Mouse (Mus musculus) embryo, embryonic 11.5 days (tissue): ENCODE measurements around the gene Gp1ba.

ENCODE experiments used
- DNase-seq: peaks from one replicate; pipeline ENCODE4 v3.0.0-alpha.2; 2012; ENCODE audit warnings: low read depth, low spot score

The Gp1ba gene

DNA sequence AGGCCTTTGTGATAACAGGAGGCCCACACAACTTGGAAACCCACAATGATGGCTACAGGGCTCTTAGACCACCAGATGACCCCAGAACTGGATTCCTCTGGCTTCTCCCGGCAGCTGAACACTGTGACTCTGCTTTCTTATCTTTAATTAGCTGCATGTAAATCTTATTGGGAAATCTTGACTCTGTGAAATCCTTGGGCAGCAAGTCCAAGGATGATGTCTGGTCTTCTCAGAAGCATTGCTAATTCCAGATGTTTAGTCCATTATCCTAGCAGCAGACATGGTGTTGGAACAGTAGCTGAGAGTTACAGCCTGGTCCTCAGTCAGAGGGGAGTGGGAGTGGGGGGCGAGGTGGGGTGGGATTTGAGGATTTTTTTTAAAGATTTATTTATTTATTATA, 10.5 kb upstream of the Gp1ba start:
- no peak for DNase-seq

DNA sequence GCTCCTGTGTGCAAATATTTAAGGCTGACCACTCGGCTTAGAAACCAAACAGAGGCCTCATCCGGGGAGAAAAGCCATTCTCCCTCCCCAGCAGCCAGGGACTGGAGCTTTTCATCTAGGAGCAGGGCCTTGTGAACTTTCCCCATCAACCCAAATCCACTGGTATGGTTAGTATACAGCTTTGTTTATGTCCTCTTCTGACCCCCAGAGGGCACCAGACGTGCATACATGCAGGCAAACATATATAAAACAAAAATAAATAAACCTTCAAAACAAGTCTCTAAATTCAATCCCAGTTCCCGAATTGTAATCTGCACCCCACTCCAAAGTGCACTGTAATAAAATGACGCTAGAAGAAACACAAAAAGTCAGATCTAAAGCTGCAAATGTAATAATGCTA, 9.4 kb upstream of the Gp1ba start:
- DNase-seq: no peak

DNA sequence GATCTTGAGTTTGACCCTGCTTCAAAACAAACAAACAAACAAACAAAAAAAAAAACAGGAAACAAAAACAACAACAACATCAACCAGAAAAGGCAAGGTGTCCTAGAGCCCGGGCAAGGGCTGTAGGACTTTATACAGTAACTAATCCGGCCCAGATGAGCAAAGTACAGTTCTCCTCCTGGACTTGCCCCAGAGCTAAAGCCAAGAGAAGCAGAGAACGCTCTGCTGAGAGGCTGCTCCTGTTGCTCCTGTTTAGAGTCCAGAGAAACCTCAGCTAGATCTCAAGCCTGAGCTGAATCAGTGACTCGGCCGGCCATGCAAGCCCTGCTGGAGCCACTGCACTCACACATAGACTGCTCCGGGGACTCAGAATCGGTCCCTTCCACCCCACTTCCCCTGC, 8.8 kb upstream of the Gp1ba start:
- no peak for DNase-seq

DNA sequence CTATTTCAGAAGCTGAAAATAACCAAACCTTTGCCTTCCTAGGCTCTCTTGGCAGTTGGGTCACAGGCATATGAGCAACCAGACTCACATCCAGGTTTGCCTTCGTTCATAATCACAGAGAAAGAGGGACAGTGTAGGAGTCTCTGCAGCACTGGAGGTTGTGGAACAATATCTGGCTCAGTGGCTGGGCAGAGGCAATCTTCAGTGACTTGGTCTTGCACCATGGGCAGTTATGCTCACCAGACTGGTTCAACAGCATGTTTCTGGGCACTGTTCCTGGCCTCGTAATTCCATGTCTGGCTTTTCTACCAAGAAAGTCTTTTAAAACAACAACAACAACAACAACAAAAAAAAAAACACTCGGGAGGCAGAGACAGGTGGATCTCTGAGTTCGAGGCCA, 3.3 kb upstream of the Gp1ba start:
- DNase-seq: no peak

DNA sequence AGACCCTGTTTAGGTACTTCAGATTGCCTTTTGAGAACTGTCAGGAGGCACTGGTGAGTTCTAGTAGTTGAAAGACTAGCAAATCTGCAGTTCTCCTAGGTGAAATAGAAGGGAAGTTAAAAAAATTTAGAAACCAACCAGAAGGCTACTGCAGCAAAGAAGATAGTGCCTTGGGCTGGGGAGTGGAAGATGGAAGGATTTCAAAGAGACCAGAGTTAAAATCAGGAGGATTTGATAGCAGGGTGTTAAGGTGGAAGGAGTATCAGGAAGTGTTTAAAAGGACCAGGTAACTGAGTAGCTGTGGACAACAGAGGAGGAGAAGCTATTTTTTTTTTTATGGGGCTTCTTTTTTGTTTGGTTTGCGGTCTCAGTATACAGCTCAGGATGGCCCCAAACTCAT, 1.2 kb upstream of the Gp1ba start:
- DNase-seq: no peak

DNA sequence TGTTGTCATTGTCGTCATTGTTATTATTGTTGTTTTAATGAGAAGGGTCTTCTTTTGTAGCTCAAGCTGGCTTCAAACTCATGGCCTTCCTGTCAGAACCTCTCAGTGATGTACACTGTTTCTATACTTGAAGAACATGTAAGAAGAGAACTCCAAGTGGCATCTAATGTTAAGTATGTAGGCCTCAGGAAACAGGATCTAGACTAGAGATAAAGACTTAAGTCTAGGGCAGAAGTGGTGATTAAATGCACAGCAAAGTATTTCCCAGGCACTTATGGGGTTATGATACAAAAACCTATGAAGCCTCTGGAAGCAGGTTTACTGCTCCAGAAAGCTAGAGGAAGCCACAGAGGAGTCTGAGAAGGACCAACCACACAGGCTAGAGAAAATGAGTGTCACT, 629 bp upstream of the Gp1ba start:
- no peak for DNase-seq

DNA sequence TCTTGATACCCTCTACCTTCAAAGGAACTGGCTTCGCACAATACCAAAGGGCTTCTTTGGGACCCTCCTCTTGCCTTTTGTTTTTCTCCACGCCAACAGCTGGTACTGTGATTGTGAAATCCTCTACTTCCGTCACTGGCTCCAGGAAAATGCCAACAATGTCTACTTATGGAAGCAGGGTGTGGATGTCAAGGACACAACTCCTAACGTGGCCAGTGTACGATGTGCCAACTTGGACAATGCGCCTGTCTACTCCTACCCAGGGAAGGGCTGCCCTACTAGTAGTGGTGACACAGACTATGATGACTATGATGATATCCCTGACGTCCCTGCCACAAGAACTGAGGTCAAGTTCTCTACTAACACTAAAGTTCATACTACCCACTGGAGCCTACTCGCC, 1.1 kb downstream of the Gp1ba start:
- no peak for DNase-seq

DNA sequence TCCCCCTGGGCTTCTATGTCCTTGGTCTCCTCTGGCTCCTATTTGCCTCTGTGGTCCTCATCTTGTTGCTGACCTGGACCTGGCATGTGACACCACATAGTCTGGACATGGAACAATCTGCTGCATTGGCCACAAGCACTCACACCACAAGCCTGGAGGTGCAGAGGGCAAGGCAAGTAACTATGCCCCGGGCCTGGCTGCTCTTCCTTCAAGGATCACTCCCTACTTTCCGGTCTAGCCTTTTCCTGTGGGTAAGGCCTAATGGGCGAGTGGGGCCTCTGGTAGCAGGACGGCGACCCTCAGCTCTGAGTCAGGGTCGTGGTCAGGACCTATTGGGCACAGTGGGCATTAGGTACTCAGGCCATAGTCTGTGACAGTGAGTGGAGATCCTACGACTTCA, 2.3 kb downstream of the Gp1ba start:
- DNase-seq: no peak

DNA sequence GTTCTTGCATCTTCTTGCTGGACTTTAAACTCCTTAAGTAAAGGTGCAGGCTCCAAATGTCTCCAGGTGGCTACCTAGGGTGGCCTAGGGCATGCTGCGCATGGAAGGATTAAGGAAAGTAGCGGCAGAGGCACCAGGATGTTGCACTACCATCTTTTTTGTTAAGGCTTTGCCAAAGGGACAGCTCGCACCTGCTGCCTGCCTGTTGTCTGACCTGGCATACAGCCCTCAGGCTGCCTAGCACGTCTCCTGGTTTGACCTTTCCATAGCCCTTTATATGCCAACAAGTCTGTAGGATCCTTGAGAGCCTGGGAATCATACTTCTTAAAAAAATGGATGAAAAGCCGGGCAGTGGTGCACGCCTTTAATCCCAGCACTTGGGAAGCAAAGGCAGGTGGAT, 4.1 kb downstream of the Gp1ba start:
- no peak for DNase-seq

DNA sequence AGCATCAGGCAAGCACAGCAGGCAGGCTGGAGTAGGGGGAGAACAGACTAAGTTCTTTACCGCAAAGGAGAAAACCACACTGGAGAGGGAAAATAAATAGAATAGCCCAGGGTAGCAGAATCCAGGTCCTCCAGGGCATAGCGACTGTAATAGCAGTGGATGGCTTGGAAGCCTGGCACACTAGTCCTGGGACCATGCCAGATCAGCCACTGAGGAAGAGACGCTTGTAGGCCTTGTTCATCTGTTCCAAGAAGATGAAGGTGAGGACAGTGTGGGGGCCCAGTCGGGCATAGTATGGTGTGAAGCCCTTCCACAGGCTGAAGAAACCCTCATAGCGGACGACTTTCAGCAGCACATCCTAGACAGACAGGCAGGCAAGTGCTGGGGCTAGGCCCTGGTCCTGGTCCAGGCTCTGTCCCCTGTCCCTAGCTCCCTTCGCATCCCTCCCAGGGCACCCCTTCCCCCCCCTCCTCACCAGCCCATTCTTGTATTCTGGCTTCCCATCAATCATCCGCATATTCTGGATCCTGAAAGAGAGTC, 5.7 kb downstream of the Gp1ba start:
- no peak for DNase-seq

DNA sequence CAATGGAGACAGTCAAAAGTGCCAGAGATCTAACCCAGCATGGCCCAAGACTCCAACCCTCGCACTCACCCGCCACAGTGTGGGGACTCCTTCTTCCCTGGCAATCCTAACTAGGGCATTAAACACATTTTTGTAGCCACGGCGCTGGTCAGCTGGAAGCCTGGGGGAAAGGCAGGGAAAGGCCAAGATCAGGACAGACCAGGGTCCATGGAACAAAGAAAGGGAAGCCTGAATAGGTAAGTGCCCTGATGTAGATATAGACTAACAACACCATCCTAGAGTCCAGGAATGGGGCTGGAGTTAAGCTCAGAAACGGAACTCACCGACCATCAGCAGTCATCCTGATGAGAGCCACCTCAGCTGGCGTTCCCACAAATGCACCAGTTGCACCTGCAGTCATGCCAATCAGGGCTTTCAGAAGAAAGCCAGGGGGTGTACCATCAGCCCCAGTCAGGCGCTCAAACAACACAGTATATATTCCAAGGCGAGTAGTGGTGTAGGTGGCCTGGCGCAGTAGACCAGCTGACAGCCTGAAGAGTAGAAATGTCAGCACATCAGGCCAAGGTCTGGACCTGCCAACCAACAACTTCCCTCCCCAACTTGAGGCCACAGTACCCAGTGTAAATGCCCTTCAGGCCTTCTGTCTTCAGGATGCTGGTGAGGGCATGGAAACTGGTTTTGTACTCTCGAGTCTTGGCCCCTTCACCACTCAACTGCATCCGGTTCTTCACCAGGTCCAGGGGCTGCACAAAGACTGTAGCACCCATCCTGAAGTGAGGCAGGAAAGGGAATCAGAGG, 6.7 kb downstream of the Gp1ba start:
- no peak for DNase-seq

DNA sequence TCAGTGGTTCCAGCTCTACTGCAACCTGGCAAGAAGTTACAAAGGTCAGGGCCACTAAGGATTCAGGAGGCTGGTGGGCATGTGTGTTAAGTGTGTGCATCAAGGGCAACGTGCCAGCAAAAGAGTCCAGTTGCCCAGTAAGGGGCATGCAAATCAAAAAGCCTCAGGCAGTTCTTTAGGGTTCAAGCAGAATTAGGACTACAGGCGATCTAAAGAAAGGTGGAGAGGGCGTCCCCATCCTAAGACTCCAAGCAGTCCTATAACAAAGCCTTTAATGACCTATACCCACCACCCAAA, 7.3 kb downstream of the Gp1ba start:
- no peak for DNase-seq

DNA sequence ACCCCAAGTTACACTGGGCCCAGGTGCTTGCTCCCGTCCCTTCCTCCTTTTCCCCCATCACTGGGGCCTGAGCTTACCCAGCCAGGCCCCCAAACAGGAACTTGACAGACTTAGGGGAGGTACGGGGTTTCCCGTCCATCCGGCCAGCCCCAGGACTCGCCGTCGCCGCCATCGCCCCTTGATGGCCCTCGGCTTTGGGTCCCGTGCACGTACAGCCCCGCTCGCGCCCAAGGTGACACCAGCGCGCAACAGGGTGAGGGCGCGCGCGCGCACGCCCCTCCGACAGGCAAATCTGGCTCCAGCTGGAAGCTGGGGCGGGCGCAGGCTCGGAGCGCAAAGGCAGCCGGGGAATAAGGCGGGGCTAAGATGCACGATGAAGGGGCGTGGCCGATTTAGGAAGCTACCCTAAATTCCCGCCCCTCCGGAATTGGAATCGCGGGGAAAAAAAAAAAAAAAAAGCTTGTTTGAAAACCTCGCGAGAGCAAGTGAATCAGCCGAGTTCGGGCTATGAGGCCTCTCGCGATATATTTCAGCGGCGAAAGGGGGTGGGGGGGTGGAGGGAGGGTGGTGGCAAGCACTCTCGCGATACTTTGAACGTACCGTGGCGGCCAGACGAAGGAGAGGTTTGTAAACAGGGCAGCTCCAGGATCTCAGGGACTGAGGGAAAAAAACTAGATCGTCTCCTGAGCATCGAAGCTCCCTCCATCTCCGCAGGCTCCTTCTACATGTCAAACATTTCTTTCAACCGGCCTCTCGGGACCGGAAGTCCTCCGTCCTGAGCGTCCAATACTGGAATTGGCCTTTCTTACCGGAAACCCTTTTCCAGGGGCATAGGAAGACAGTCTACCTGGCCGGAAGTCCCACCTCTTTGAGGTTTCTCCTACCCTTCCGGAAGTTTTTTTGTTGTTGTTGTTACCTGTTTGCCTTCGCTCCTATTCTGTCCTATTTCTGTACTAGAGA, 8.0 kb downstream of the Gp1ba start, which contains the start of the genes Rnf167 and Slc25a11:
Gene Rnf167 (plus strand): TSS at position 545 of the 960 bp plus-strand sequence.
Gene Slc25a11 (minus strand): TSS at position 789 of the 960 bp plus-strand sequence.
- DNase-seq: peak; percentile 98

DNA sequence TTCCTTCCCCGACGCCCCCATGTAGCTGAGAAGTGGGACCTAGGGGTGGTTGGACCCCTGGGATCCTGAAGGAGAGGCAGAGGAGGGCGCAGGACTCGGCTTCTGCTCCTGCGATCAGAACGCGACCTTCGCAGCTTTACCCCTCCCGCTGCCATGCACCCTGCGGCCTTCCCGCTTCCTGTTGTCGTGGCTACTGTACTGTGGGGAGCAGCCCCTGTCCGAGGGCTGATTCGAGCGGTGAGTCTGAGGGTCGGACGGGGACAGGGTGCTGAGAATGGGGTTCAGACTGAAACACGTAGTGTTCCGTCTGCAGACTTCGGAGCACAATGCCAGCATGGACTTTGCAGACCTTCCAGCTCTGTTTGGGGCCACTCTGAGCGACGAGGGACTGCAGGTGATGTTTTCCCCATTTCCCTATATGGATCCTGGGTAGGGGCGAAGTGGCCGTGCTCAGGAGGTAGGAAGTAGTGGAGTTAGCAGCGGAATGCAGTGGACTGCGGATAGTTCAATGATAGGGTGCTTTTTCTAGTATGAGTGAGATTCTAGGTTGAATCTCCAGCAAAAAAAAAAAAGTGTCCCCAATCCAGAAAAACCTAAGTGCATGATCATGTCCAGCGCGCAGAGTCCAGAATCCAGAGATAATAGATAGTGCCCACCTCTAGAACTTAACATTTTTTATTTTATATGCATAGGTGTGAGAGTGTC, 8.9 kb downstream of the Gp1ba start:
- DNase-seq: no peak

DNA sequence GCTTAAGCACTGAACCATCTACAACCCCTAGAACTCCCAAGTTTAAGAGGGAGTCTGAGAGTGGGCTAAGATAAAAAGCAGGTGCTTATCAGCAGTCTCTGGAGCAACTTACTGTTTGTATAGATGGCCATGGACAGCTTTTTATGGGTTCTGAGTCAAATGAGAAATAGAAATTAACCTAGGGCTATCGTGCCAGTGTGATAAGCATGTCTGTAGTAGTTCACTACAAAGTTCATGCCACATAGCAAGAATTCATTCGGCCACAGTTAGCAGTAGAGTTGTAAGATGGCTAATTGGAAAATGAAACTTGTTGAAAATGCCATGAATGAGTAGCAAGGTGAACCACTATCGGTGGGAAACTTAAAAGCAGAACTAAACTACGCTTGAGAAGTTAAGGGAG, 9.6 kb downstream of the Gp1ba start:
- no peak for DNase-seq

DNA sequence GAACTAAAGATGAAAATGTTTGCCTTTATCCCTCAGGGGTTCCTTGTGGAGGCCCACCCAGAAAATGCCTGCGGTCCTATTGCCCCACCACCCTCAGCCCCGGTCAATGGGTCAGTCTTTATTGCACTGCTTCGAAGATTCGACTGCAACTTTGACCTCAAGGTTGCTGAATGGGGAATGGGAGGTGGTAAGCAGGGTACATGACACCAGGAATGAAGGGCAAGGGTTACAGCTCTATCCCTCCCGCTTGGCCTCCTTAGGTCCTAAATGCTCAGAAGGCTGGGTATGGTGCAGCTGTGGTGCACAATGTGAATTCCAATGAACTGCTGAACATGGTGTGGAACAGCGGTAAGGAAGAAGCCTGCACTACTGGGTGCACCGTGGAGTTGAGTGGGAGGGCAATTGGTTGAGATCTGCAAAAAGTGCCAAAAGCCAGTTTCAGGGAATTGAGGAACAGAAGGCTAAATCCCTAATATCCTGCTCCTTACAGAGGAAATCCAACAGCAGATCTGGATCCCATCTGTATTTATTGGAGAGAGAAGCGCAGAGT, 10.3 kb downstream of the Gp1ba start:
- DNase-seq: no peak

DNA sequence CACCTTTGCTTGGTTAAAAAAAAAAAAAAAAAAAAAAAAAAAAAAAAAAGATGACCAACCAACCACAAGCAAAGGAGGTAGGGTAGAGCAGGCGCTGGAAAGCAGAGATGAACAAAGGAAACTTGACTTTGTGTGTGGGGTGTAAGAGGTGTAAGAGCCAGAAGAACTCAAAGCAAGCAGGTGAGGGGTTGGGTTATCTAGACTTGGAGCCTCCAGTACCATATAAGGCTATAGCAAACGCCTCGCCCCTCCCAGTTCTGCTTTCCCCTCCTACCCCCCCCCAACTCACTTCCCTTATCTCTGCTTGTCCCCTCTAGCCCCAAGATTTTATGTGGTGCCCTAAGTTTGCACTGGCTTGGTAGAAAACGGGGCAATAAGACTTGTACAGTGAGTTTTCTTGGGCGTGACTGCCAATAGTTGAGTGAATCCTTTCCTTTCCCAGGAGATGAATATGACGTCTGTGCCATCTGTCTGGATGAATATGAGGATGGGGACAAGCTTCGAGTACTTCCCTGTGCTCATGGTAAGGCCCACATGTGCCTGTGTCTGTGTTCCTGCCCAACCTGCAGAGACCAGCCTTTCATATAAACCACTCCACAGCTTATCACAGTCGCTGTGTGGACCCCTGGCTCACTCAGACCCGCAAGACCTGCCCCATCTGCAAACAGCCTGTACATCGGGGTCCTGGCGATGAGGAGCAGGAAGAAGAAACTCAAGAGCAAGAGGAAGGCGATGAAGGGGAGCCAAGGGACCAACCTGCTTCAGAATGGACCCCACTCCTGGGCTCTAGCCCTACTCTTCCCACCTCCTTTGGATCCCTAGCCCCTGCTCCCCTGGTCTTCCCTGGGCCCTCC, 11.6 kb downstream of the Gp1ba start:
- DNase-seq: no peak

DNA sequence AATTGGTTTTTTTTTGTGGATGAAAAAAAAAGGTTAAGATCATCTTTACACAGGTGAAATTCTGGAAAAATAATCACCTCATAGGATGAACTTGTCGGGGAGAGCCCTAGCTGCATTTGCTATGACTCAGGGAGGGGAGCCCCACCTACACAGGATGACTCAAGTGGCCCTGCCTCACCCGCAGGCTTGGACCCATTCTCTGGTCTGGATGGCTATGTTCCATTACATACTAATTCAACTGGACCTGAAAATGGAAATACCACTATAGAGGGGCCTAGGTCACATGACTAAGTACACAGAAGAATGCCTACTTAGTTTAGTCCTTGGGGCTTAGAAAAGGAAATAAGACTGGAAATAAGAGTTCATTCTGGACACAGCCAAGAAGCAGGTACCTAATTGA, 12.5 kb downstream of the Gp1ba start:
- no peak for DNase-seq

DNA sequence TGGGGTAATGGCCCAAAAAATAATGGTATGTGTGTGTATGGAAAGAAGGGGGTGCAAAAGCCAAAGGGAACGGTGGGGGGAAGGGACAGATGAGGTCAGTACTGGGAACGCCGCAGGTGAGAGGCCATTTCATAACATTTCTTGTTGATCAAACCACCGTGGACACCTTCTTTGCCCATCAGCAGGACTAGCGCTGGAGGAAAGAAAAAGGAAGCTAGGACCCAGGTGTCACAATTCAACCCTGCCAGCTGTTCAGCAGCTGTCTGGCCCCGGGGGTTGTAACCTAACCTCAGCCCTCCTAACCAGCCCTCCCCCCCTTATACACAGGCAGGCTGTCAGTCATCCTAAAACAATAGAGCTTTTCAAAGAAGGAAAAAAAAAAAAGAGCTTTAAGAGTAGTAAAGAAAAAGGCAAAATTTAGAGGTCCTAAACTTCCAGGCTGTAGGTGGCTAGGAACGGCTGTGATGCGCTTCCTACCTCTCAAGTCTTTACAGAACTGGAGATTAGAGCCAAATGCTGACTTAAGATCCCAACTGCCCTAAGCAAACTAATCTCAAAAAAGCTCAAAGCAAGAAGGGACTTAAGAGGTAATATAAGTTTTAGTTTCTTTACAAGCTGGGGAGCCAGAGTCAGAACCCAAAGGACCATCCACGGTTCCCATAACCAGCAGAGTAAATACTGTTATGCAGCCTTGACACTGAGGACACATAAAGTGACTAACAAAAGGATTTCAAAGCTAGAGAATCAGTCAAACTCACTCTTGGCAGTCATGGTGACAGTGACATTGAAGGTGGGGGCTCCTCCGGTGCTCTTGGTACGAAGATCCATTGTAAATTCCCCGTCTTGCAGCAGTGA, 13.3 kb downstream of the Gp1ba start:
- DNase-seq: no peak

DNA sequence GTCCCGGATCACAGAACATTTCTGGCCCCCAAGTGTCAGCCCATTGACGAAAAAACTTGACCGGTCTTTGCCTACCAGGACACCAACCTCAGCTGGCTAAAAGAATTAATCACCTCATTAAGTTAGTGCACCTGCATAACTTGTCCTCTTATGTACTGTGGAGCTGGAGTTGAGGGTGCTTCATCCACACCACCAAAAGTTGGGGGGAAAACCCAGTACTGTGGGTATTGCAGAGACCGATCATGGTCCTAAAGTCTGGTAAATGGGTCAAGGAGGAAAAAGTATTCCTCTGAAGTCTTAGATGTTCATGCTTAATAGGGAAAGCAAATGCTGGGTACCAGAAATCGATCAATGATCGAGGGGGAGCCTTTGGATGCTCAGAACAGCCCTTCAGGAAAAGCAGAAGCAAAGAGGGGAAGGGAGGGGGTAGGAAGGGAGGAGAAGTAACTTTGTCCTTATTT, 14.0 kb downstream of the Gp1ba start:
- DNase-seq: no peak
